Mouse (Mus musculus): ENCODE results near the gene Treh. TPM values are rescaled to one million over a fixed set of nuclear protein-coding genes. Genes with fewer than 3 reads are reported as not detected.

Gene Treh
- total RNA-seq, 2 experiments from 2014 or later: not detected

DNA sequence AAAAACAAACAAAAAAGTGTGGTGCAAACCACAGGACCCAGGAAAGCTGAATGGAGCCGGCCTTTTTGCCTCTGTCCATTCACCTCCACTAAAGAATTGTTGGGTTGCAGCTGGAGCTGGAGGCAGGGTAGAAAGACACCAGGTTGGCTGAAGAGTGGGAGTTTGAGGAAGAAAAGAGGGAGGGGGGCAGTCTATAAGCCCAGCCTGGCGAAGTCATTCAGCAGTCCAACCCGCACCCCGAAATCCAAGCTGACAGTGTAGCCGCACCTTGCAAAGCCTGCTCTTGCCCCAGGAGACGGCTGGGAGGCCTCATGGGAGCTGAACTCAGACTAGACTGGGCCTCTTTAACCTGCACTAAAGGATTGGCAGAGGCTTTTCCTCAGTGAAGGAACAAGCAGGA is 62.9 kb downstream of the Treh start:
- no peak for DNase-seq

Other genes with a start within 250 kb of the Treh start
- gene Foxr1, start 232.1 kb upstream of the Treh start, total RNA-seq (2021): not detected
- gene Upk2, start 218.3 kb upstream of the Treh start, total RNA-seq (2021): not detected
- gene Bcl9l, start 190.4 kb upstream of the Treh start, total RNA-seq (2021): 10 to 100 TPM; 64.6 to 72.6 TPM
- 1 to 10 TPM; 1.0 to 1.4 TPM for gene Cxcr5, start 111.4 kb upstream of the Treh start, total RNA-seq (2021)
- gene Ddx6, start 68.3 kb upstream of the Treh start, total RNA-seq (2021): 100 to 1,000 TPM; 106 to 118 TPM
- 10 to 100 TPM; 54.5 to 63.9 TPM for gene Phldb1, start 62.0 kb downstream of the Treh start, total RNA-seq (2021)
- gene Arcn1, start 94.6 kb downstream of the Treh start, total RNA-seq (2021): 100 to 1,000 TPM; 138 to 150 TPM
- gene Ift46, start 94.7 kb downstream of the Treh start, total RNA-seq (2021): 10 to 100 TPM; 73.0 to 87.7 TPM
- gene Tmem25, start 126.1 kb downstream of the Treh start, total RNA-seq (2021): 10 to 100 TPM in 1 of 2 experiments, 1 to 10 TPM in 1; 4.3 to 10.4 TPM
- gene Ttc36, start 129.8 kb downstream of the Treh start, total RNA-seq (2021): 10 to 100 TPM; 37.0 to 92.7 TPM
- 10 to 100 TPM; 21.4 to 34.8 TPM for gene Kmt2a, start 208.1 kb downstream of the Treh start, total RNA-seq (2021)
- gene Atp5l, start 247.5 kb downstream of the Treh start, total RNA-seq (2021): 100 to 1,000 TPM; 796 to 905 TPM

Measured in adrenal gland, postnatal 10 days (tissue).